Mouse (Mus musculus): ENCODE results near the gene Plcl1.
A peak's percentile ranks its signal among the peaks of the same experiment; 100 is the strongest.

Gene Plcl1

GRCm38 (mm10) chr1:55405272-55406022 lies at the start of gene Plcl1:
TSS of gene Plcl1 (plus strand) at chr1:55405921.
- peak; percentile 93 for DNase-seq (ENCODE audit: low spot score)

- peak; percentile 68 for DNase-seq (ENCODE audit: low spot score)
These were observed 43.1 kb upstream of the Plcl1 start for GRCm38 (mm10) chr1:55362634-55363033.

DNA sequence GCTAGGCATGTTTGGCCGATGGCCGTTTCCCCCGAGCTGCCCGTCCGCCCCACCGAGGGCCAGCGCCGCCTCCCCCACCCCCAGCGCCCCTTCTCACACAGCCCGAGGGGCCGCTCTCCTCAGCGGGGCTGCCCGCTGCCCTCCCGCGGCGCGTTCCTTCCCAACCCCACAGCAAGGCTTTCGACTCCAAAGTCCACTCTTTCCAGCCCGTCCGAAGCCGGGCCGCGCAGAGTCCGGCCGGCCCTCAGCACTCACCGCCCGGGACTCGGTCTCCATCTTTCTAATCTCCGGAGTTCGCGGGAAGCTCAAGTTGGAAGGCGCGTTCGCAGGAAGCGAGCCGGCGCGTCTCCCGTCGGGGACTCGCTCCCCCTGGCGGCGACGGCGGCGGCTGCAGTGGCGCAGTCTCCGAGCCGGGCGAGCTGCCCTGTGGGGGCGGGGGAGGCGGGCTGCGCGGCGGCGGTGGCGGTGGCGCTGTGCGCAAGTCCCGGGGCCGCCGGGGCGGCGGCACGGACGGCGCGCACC lies 42.6 kb upstream of the Plcl1 start, which contains the start of gene Boll:
Boll (minus strand) TSS at position 426 of the 522 bp plus-strand sequence.
- peak; percentile 92 for DNase-seq (ENCODE audit: low spot score)

GRCm38 (mm10) chr1:55363586-55363985 lies 42.1 kb upstream of the Plcl1 start:
- peak; percentile 75 for DNase-seq (ENCODE audit: low spot score)

DNA sequence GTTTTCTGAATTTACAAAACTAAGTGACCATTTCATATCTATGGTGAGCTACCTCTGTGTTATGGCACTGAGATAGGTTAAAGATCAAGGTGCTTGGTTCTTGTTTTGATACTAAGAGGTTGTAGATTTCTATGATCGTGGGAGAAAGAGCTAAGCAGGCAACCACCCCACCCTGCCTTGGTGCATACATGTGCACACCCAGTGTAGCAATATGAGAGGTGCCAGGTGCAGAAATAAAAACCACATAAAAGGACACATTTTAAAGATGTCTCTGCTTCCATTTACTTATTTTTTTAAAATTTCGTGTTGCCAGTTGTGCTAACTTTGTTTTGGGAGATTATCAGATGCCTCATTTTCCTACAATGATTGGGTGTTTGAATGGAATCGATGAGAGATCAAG lies 33.1 kb upstream of the Plcl1 start:
- DNase-seq (ENCODE audit: low spot score): no peak

GRCm38 (mm10) chr1:55380527-55380926 lies 25.2 kb upstream of the Plcl1 start:
- no peak for DNase-seq (ENCODE audit: low spot score)

- DNase-seq (ENCODE audit: low spot score): peak; percentile 93
These were observed 22.5 kb upstream of the Plcl1 start for GRCm38 (mm10) chr1:55383114-55383773.

- DNase-seq (ENCODE audit: low spot score): no peak
These were observed 5.8 kb upstream of the Plcl1 start for GRCm38 (mm10) chr1:55399891-55400290.

DNA sequence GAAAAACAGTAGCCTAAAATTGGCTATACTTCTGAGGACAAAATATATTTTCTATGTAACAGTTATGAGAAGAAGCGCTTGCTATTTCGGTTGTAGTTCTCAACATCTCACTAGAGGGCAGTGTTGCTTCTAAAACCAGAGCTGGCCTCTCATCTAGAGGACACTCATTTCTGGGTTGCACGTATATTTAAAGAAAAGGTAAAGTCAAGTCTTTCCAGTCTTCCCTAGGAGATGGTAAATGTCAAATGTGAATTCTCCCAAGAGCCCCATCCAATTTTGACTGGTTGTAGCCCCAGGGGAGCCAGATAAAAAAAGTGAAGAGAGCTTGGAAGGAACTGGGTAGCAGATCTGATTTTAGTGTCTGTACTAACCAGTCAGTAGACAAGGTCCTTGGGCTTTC lies 1.3 kb upstream of the Plcl1 start:
- peak; percentile 53 for DNase-seq (ENCODE audit: low spot score)

GRCm38 (mm10) chr1:55406023-55406413 lies 297 bp downstream of the Plcl1 start:
- peak; percentile 81 for DNase-seq (ENCODE audit: low spot score)

GRCm38 (mm10) chr1:55406531-55407375 lies 1.0 kb downstream of the Plcl1 start:
- no peak for DNase-seq (ENCODE audit: low spot score)

GRCm38 (mm10) chr1:55410670-55411069 lies 4.9 kb downstream of the Plcl1 start:
- no peak for DNase-seq (ENCODE audit: low spot score)

DNA sequence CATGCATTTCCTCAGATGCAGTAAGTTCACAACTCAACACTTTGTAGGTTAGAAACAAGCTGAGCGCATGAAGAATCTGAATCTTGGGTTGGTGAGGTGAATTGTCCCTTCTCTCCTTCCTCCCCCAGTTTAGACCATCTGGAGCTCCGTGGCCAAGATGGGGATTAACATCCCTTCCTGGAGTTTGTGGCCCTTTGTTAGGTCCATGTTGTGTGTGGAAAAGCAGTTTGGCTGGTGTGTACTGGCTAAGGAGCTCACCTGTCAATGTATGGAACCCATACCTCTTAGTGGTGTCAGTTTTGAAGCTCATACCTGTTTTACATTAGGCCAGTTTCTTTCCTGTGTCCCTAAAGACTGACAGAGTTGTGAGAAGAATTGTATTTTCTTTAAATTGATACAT lies 5.4 kb downstream of the Plcl1 start:
- no peak for DNase-seq (ENCODE audit: low spot score)

- DNase-seq (ENCODE audit: low spot score): no peak
These were observed 6.8 kb downstream of the Plcl1 start for GRCm38 (mm10) chr1:55412569-55412968.

DNA sequence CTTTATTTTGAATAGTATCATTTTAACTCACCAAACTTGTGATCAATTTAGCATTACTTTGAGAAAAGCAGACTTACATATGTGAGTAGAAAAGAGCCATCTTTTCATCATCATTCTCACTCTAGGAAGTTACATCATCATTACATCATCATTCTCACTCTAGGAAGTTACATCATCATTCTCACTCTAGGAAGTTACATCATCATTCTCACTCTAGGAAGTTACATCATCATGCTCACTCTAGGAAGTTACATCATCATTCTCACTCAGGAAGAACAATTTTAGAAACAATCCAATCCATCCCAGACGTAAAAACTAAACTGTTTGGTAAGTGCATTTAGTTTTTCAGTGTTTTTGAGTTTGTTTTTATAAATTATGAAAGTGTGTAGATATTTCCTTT lies 7.8 kb downstream of the Plcl1 start:
- DNase-seq (ENCODE audit: low spot score): no peak

GRCm38 (mm10) chr1:55418968-55419367 lies 13.2 kb downstream of the Plcl1 start:
- no peak for DNase-seq (ENCODE audit: low spot score)

GRCm38 (mm10) chr1:55427607-55428006 lies 21.9 kb downstream of the Plcl1 start:
- no peak for DNase-seq (ENCODE audit: low spot score)

GRCm38 (mm10) chr1:55429051-55429450 lies 23.3 kb downstream of the Plcl1 start:
- DNase-seq (ENCODE audit: low spot score): no peak

DNA sequence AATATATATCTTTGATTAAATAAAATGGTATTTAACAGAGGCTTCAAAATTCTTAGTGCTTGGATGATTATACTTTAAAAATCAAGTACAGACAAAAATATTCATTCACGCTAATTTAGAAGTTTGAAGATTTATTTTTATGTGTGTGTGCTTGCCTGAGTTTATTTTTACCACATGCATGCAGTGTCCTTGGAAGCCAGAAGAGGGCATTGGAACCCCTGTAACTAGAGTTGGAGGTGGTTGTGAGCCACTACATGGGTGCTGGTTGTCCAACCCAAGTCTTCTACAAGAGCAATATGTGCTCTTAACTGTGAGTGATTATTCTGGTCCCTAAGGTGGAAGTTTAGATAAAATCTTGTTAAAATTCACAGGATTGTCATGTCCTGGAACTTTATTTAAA lies 24.0 kb downstream of the Plcl1 start:
- DNase-seq (ENCODE audit: low spot score): no peak

- DNase-seq (ENCODE audit: low spot score): no peak
These were observed 24.9 kb downstream of the Plcl1 start for GRCm38 (mm10) chr1:55430587-55430986.

DNA sequence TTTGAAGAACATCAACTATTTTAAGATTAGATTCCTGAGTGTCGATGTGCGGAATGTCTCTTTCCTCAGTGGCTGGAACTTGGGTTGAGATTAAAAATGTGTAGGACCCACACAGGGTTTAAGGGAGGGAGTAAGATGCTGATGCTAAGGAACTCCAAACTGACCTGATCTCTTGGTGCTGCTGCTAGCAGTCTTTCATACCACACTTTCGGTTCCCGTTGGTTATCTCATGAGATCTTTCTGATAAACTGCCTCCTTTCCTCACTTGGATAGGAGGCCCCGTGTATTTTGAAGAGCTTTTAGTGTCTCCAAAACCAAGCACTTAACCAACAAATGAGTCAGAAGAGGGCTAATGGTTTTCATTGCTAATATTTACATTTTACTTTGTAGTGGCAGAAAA lies 30.9 kb downstream of the Plcl1 start:
- DNase-seq (ENCODE audit: low spot score): no peak

DNA sequence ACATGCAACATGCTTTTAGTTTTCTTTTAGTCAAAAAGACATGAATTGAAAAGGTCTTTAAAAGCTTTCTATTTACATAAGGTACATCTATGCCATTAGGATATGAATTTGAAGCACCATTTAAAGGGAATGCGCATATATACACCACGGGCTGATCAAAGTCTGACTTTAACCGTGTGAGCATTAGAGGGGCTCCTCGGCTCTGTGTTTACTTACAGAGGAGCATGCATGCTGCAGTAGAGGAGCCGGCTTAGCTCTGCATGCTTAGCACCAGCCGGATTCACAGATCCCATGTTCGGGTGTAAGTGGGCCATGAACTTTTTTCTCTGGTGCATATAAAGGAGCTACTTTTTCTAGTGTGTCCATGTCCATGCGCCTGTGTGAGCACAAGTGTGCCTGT lies 31.4 kb downstream of the Plcl1 start:
- DNase-seq (ENCODE audit: low spot score): no peak

Measured in testis, postnatal 10 days (tissue).